Mouse (Mus musculus): ENCODE data around the gene Gstt4.

Gstt4 gene

GRCm38 (mm10) chr10:75789081-75789735 lies 33.1 kb downstream of the Gstt4 start:
- no peak for DNase-seq

- no peak for DNase-seq
Measured at GRCm38 (mm10) chr10:75788277-75788676, 34.1 kb downstream of the Gstt4 start.

GRCm38 (mm10) chr10:75785442-75785841 lies 36.9 kb downstream of the Gstt4 start:
- no peak for DNase-seq

- DNase-seq, result peak; percentile 87
Measured at GRCm38 (mm10) chr10:75780769-75781578, 41.4 kb downstream of the Gstt4 start, which contains the start of the genes Gm20441 and Gstt3. TSS of gene Gm20441 (minus strand) at chr10:75780954. TSS of gene Gstt3 (minus strand) at chr10:75781414.

GRCm38 (mm10) chr10:75779206-75780174 lies 42.9 kb downstream of the Gstt4 start:
- DNase-seq, result peak; percentile 72

GRCm38 (mm10) chr10:75777885-75778284 lies 44.5 kb downstream of the Gstt4 start:
- no peak for DNase-seq

GRCm38 (mm10) chr10:75776562-75776961 lies 45.8 kb downstream of the Gstt4 start:
- DNase-seq, result no peak

GRCm38 (mm10) chr10:75774587-75774986 lies 47.8 kb downstream of the Gstt4 start:
- DNase-seq, result no peak

GRCm38 (mm10) chr10:75774102-75774501 lies 48.2 kb downstream of the Gstt4 start:
- DNase-seq, result no peak

GRCm38 (mm10) chr10:75772795-75773664 lies 49.3 kb downstream of the Gstt4 start, which contains the start of gene Ddt:
TSS of gene Ddt (minus strand) at chr10:75773414.
- DNase-seq, result peak; percentile 95

- DNase-seq, result peak; percentile 15
Measured at GRCm38 (mm10) chr10:75767756-75768155, 54.6 kb downstream of the Gstt4 start.

- no peak for DNase-seq
Measured at GRCm38 (mm10) chr10:75766856-75767255, 55.5 kb downstream of the Gstt4 start.

Measured in lung, postnatal 36 days (tissue).